Mouse (Mus musculus) layer of hippocampus, postnatal 36 days (tissue): ENCODE data around the gene Rimbp2. TPM values are rescaled to one million over a fixed set of nuclear protein-coding genes. Genes with fewer than 3 reads are reported as not detected.
A peak's percentile ranks its signal among the peaks of the same experiment; 100 is the strongest.
"Not testable (repeated sequence)": the region's sequence is repeated elsewhere in the genome, so short reads cannot be mapped to it uniquely, and the experiment has no call there.

ENCODE experiments used
- DNase-seq, 2 experiments: peaks; one replicate each; pipeline ENCODE4 v3.0.0; 2022
- total RNA-seq, 2 experiments: library from RNA; stranded (reverse); gene quantifications; 2 replicates each; pipeline ENCODE4 v1.2.3; 2021

Rimbp2 gene
- total RNA-seq = 100 to 1,000 TPM; 118 to 130 TPM

DNA sequence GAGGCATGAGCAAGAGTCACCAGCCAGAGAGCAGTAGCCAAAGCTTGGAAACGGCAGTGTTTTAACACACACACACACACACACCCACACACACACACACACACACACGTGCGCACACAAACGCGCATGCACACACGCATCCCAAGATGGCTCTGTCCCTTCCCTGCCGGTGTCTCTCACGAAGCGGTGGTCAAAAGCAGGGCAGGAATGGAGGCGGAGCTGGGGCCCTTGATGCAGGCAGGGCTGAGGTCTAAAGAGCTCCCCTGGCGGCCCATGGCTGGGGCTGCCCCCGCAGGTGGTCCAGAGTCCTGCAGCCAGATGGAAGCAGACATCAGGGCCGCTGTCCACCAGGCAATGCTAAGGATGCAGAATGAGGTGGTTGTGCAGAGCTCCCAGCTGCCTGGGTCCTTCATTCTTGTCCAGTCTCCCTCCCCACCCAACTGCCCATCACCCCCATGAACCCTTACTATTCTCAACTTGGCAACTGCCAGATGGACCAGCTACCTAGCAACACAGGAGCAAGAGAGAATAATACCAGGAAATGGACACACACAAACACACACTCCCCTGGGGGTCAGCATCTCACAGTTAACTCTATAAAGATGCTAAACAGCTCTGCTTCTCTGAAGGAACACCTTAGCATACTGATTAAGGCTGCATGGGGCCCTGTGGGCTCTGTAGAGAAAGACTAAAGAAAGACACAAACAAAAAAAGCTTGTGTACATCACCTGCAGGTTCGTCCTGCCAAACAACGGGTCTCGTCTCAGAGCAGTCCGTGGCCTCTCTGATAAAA, at the start of gene Rimbp2:
Gene Rimbp2 (minus strand): TSS at position 209 of the 793 bp plus-strand sequence.
- DNase-seq = peak; percentile 46 to 60

GRCm38 (mm10) chr5:129002571-129003011, 49.3 kb upstream of the Rimbp2 start:
- no peak for DNase-seq

DNA sequence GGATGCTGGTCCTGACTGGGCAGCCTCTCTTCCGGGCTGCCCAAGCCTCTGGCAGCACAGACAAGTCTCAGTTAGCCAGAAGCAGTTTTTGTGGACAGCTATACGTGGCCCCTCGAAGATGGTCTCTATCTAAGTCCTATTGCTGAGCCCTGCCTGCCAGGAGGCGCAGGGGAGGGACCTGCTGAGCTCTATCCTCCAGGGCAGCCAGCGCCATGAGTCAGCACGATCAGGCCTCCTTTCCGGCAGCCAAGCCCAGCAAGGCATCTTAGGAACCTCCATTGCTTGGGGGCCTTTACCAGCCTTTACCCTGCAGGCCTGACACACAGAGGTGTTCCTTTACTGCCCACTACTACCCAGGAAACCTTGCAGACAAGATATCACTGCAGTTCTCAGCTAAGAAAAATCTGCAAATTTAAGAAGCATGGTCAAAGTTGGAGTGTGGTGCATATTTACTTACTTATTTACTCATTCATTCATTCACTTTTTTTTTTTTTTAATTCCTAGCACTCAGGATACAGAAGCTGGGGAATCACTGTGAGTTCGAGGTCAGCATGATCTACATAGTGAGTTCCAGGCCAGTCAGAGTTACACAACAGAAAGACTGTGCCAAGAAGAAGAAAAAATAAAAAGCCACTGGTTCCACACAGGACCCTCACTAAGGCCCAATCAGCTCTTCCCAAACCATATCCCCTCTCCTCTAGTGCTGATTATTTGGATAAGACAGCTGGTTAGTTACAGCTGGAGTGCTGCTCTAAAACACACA, 47.6 kb upstream of the Rimbp2 start:
- no peak for DNase-seq

DNA sequence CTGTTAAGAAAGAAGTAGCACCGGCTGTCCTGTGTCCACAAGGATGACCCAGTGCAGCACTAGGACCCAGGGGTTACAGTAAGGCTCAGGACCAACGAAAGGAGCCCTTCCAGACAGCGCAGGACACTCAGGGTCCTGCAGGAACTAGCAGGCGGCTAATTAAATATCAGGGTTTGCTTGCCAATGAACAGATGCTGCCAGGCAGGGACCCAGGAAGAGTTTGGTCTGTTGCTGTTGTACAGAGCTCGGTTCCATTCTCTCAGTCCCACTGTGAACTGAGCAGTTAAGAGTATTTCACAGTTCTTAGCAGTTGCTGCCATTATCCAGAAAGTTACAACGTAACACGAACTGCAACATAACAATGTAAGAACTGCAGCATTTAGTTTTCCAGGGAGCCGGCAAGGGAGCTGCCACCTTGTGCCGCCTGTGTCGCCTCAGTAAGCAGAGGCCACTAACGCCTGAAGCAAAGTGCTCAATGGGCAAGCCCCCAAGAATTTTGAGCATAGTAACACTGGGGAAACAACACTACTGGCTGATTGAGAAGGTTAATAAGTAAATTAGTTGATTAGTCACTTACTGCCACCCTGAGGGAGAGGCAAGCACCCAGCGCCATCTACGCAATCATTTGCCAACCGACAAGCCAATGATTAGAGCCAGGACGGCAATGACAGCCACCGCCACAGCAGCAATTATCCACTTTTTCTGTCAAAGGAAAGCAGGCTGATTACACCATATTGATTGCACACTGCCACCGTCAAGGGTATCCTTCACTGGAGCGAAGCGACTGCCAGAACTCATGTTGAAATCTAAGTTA, 34.1 kb upstream of the Rimbp2 start:
- no peak for DNase-seq

DNA sequence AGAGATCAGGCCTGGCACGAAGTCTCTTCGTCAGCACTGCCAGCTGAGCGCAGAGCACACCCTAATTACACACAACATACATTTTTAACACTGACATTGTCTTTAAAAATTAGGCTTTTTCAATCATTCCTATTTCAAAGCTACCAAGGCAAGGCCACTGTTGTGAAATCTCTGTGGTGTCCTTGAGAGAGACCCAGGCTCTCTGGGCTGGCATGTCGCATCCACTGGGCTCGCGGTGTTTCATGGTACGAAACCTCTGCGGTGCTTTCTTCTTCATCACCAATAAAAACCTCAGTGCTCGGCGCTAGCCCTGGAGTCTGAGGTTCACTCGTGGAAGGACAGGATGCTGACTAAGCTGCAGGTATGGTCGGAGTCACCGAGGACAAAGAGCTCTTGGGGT, 32.7 kb upstream of the Rimbp2 start:
- DNase-seq = no peak

DNA sequence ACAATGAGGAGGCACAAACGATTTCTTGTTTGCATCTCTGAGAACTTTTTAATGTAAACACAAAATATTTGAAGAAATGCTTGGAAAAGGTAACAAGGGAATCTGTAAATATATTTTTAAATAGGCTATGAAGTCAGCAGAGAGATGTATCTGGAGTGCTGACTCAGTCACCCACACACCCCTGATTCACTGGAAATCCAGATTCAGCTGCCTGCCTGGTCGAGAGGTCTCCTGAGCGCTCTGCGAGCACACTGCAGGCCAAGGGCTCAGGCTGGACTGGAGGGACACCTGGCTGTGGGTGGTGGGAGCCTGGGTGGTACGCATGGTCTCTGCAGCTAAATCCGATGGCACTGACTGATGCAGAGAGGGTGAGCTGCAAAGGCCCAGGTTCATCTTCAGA, 31.2 kb upstream of the Rimbp2 start:
- no peak for DNase-seq

DNA sequence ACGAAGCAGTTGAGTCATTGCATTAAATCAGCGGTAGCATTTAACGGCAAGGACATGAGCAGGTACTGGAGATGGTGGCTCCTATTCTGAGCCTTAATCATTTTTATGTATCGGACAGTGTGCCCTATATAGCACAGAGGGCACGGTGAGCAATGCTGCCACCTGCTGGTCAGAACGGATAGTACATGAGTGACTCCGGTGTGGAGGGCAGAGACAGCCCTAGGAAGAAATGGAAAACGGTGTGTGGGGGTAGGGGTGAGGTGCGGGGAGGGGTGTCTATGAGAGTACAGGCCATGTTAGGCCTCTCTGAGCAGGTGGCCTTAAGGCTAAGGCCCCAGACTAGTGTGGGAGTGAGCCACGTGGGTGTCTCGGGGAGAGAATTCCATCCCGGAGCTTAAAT, 28.3 kb upstream of the Rimbp2 start:
- peak in 1 of 2 experiments; percentile 50 for DNase-seq

GRCm38 (mm10) chr5:128980857-128981256, 27.6 kb upstream of the Rimbp2 start:
- no peak for DNase-seq

DNA sequence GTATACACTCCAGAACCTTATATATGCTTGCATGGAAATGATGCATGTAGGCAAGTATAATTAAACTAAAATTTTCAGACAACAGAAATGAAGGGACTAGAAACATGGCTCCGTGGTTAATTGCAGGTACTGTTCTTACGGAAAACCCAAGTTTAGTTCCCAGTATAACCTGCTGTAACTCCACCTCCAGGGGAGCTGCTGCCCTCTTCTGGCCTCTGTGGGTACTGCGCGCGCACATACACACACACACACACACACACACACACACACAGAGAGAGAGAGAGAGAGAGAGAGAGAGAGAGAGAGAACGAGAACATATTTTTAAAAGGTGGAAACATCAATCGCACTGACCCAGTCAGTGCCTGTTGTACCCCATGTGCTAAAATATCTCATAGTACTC, 25.7 kb upstream of the Rimbp2 start:
- DNase-seq = no peak

DNA sequence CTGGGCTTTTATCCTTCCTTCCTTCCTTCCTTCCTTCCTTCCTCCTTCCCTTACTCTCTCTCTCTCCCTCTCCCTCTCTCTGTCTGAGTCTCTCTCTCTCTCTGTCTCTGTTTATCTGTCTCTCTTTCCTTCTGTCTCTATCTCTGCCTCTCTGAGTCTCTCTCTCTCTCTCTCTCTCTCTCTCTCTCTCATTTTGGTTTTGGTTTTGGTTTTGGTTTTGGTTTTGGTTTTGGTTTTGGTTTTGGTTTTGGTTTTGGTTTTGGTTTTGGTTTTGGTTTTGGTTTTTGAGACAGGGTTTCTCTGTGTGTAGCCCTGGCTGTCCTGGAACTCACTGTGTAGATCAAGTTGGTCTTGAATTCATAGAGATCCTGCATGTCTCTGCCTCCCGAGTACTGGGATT, 24.2 kb upstream of the Rimbp2 start:
- DNase-seq = not testable (repeated sequence)

- no peak for DNase-seq
Observed at GRCm38 (mm10) chr5:128976266-128976665, 23.0 kb upstream of the Rimbp2 start.

GRCm38 (mm10) chr5:128971298-128971697, 18.0 kb upstream of the Rimbp2 start:
- peak; percentile 75 to 85 for DNase-seq

DNA sequence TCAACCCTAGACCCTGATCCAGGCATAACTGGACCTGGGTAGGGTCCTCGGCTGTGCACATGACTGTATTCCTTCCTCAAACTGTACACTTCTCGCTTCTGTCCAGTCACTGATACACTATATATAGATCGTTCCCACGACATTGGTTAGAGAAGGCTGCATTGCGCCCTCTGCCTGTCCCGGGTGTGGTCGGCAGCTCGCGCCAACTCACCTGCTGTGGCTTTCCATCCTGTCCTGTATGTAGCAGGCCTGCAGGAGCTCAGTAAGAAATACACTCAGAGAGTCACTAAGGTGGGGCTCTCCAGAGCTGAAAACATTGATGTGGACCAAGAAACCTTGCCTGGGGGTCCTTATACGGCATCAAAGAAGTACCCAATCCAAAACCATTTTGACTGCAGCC, 17.6 kb upstream of the Rimbp2 start:
- no peak for DNase-seq

DNA sequence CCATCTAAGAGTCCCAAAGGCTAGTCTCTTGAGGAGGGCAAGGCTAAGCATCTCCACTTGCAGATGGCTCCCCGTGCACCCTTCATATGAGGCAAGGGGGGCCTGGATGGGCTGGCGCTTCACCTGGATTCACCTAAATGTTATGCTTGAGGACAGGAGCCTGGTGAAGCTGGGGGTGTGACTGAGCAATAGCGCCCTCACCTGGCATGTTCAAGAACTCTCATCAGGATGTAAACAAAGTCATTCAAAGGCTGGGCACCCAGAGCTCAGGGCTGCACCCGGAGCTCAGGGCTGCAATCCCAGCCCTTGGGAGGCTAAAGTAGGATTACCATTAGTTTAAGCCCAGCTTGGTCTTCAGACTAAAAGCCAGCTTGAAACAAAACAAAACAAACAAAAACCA, 11.1 kb upstream of the Rimbp2 start:
- no peak for DNase-seq

DNA sequence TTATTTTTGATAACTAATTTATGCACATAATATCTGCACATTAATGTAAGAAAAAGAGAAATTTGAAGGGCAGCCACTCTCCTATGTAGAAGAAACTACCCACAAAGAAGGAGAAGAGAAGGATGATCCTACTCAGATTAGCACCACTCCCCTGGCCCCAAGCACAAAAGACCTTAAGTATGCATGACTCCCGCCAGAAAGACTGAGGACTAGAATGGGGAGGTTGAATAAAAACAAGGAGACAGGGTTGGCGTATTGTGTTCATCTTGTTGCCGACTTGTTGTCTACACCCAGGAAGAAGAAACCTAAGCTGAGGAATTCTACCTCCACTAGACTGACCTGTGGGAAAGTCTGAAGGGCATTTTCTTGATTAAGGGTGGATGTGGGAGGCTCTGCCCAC, 5.6 kb upstream of the Rimbp2 start:
- DNase-seq = no peak

- not testable (repeated sequence) for DNase-seq
Observed at GRCm38 (mm10) chr5:128954371-128954770, 1.1 kb upstream of the Rimbp2 start.

- DNase-seq = peak; percentile 62 to 64
Observed at GRCm38 (mm10) chr5:128952291-128953195, 743 bp downstream of the Rimbp2 start.

DNA sequence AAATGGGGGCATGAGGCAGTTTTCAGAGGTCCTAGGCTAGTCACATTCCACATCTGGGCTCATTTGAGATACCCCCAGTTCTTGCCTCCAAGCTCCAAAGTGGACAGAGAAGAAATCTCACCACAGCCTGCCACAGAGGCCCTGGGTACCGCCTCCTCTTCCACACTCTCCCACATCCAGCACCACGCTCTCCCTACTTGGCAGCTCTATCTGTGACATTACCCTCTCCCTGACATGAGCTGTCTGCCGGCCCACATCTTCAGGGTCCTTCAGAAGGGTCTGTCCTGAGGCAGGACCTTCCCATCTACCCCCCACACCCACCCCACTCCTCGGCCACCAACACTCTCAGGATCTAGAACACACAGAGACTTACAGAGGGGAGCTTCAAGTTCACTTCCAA, 1.8 kb downstream of the Rimbp2 start:
- no peak for DNase-seq

DNA sequence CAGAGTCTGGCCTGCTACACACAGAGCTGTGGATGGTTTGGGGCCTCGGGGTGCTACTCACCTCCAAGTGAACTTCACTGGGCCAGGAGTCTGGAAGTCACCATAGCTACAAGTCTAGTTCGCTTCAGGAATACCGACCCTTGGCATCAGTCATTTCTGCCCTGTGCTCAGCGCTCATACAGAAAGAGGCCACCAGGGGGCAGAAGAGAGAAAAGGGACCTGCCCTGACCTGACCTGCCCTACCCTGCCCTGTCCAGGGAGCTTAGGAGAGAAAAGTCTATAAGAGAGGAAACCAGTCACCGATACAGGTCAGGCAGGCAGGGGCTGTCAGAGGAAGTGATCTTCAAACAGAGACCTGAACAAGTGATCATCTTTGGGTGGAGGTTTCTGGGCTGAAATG, 6.2 kb downstream of the Rimbp2 start:
- no peak for DNase-seq

- DNase-seq = no peak
Observed at GRCm38 (mm10) chr5:128940436-128940835, 12.8 kb downstream of the Rimbp2 start.

- no peak for DNase-seq
Observed at GRCm38 (mm10) chr5:128935359-128935899, 17.9 kb downstream of the Rimbp2 start.
